Mouse (Mus musculus): Measurements from ENCODE around the gene Smco2.

The Smco2 gene

DNA sequence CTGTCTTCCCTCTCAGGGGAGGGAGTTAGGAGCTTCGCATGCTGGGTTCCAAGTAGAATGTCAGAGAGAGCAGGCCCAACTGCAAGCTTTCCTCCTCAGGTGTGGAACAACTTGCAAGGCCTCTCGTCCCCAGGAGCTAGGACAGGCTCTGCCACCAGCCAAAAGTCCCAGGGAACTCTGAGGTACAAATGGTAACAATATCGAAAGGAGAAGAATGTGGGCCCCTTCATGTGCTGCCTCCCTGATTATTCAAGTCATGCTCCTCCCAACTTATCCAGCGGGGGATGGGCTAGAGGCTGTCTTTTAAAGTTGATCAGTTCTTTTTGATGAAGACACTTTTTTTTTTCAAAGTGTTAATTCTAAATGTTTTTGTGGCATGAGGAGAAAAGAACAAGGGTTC, at the start of gene Smco2:
Gene Smco2, plus strand, starts transcription at position 55 of the 400 bp plus-strand sequence.
- DNase-seq (ENCODE audit: low spot score in 2 of 2), result no peak

- no peak for DNase-seq (ENCODE audit: low spot score in 2 of 2)
Observed at GRCm38 (mm10) chr6:146809991-146810390, 39.9 kb upstream of the Smco2 start.

GRCm38 (mm10) chr6:146813007-146813406, 36.9 kb upstream of the Smco2 start:
- DNase-seq (ENCODE audit: low spot score in 2 of 2), result no peak

GRCm38 (mm10) chr6:146820177-146820965, 29.5 kb upstream of the Smco2 start:
- DNase-seq (ENCODE audit: low spot score in 2 of 2), result no peak

DNA sequence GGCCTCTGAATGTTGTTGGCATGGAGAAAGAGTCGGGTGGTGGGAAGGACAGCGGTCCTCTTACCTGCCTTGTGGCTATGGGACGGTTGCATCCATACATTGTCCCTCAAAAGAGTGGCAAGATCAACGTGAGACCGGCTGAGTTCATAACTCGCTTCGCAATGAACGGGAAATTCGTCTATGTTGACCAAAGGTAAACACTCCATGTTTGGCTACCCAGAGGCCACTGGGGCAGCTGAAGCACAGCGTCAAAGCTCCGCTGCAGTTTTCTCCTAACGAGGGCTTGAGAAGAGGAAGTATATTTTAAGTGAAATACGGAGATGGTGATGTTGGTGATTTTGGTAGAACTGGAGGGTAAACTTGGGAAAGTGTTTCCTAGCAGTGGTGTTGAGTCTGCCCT, 27.9 kb upstream of the Smco2 start:
- DNase-seq (ENCODE audit: low spot score in 2 of 2), result no peak

DNA sequence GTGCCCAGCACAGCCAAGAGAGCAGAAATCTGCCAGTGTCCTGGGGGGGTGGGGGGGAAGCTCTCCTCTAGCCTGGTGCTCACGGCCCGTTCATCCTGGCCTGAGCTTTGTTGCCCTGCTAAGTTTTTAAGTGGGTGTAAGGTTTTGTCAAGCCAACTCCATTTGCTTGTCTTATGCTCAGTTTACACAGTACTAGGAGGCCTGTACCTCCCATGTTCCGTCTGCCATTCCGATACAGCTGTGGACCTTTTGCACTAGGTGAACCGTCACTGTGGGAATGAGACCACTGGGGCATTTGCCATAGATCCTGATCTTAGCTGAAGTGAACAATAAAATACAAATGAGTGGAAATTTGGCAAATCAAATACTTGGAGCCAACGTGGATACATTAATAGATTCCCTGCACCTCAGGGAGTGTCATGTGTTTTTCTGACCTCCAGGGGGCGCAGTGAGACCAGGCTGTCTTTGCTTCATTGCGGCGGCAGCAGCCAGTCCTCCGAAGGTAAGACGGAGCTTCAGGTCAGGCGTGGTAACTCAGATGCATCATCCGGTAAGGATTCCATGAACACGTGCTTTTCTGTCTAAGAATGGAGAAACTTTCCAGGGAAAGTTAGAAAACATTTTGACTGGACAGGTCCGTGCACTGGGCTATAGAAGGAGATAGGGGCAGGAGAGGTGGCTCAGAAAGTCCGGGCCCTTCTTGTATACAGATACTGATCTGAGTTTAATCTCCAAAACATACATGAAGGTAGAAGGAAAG, 25.0 kb upstream of the Smco2 start:
- peak; percentile 68 to 72 for DNase-seq (ENCODE audit: low spot score in 2 of 2)

DNA sequence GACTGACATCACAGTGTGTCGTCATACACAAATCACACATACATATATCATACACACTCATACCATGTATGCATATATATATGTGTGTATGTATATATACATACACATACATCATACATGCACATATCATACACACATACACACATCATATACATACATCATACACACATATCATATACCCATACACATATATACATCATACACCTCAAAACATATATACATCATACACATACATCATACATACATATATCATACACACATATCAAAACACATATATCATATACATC, 24.5 kb upstream of the Smco2 start:
- DNase-seq (ENCODE audit: low spot score in 2 of 2), result no peak

DNA sequence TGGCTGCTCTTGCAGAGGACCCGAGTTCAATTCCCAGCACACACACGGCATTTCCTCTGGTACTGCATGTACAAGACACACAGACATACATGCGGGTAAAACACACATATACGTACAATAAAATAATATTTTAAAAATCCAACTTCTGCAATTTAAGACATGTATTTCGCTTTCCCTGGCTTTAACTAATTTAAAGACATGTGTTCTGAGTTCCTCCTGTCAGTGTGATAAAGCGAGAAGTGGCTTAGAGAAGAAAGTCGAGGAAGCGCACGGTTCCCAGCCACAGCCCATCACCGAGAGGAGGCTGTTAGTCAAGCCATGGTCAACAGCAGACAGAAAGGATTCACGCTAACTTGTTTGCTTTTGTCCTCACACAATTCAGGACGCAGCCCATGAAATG, 18.6 kb upstream of the Smco2 start:
- no peak for DNase-seq (ENCODE audit: low spot score in 2 of 2)

DNA sequence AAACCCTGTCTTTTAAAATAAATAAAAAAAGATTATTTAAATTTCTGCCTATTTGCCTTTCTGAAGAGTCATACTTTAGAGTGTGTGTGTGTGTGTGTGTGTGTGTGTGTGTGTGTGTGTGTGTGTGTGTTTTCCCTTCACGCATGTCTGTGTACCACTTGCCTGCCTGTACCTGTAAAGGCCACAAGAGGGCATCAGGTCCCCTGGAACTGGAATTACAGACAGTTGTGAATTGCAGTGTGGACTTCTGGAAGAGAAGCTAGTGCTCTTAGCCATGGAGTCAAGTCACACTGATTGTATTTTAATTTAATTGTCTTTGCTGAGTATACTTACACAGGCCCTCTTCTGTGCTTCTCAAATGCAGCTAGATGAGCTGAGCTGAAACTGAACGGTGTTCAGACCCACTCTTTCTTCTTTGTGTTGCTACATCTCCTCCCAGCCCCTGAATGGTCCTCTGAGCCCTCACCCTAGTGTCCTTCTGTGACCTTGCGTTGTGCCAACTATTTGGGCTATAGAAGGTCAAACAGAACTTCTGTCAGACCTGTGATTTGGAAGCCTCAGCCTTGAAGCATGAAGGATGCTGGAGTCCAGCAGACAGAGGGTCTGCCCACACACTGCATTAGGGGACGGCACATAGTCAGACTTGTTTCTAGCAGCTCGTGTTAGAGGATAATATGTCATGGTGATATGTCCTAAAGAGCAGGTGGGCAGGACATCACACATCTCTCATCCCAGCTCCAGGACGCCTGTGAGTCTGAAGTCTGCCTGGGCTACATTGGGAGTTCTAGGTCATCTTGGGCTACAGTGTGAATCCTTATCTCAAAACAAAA, 16.2 kb upstream of the Smco2 start:
- DNase-seq (ENCODE audit: low spot score in 2 of 2), result peak; percentile 49 to 66

DNA sequence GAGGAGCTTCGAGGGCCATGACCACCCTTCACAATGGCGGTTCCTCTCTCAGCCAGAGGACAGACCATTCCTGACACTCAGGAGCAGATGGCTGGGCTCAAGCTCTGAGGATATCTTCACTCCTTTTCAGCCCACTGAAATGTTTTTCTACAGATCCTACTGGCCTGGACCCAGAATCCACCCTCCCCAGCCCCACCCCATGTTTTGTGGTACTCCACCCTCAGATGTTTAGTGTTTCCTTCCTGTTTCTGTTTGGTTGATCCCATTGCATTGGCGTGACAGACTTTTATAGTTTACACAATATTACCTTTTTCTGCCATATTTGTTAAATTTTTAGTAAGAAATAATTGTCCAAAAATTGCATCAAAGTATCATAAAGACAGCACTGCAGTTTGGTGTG, 15.6 kb upstream of the Smco2 start:
- no peak for DNase-seq (ENCODE audit: low spot score in 2 of 2)

- DNase-seq (ENCODE audit: low spot score in 2 of 2), result no peak
Observed at GRCm38 (mm10) chr6:146835784-146836183, 14.1 kb upstream of the Smco2 start.

GRCm38 (mm10) chr6:146837316-146837715, 12.6 kb upstream of the Smco2 start:
- DNase-seq (ENCODE audit: low spot score in 2 of 2), result no peak

DNA sequence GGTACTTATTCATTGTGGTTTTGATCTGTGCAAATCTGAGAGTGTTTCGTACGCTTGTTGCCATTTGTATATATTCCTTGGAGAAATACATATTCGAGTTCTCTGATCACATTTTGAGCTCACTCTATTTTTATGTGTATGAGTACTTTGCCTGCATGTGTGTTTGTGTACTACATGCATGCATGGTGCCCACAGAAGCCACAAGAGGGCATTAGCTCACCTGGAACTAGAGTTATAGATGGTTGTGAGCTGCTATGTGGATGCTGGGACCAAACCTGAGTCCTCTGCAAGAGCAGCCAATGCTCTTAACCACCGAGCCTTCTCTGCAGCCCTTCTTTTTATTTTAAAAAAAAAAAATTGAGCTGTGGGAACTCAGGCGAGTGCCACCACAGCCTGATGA, 11.5 kb upstream of the Smco2 start:
- DNase-seq (ENCODE audit: low spot score in 2 of 2), result no peak

- no peak for DNase-seq (ENCODE audit: low spot score in 2 of 2)
Observed at GRCm38 (mm10) chr6:146838863-146839262, 11.0 kb upstream of the Smco2 start.

DNA sequence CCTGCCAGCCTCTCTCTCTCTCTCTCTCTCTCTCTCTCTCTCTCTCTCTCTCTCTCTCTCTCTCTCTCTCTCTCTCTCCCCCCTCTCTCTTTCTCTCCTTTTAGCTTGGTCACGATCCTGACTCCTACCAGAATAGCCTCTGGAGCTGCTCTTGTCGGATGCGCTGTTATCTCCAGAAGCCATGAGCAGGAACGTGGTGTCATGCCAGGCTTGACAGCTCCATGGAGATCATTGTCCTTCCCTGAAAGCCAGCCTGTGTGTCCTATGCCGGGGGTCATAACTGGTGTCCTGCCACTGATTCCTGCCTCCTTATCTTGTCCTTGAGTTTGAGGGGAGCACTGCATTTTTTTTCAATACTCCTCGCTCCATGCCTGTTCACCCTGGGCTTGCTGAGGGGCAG, 5.0 kb upstream of the Smco2 start:
- DNase-seq (ENCODE audit: low spot score in 2 of 2), result no peak

- no peak for DNase-seq (ENCODE audit: low spot score in 2 of 2)
Observed at GRCm38 (mm10) chr6:146845347-146845746, 4.6 kb upstream of the Smco2 start.

DNA sequence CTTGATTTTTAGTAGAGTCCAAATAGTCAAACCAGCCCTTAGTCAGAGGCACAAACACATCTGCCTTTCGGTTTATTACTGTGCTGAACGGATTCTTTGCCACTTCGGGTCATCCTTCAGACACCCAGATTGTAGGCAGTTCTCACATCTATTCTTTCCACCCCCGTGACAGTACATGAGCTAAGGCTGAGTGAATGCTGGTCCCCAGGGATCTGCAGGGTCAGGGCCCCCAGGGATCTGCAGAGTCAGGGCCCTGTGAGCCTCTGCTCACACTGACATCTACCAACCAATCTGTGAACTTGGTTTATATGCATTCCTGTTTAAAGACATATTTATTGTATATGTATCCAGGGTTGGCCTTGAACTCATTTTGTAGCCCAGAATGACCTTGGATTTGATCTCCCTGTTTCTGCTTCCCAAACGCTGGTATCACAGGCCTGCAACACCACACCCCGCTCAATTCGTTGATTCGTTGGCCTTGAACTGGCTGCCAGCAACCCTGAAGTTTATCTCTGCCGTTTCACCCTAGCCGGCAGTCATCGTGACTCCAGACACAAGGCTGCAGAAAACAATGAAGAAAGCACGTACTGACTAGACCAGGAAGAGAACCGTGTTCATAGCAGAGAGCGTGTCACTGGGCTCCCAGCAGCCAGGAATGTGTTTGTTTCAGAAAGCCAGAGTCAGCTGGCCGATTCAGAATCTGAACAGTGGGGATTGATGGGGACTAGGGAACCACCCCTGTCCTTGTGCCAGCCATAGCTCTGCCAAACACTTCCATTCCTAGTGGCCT, 3.7 kb upstream of the Smco2 start:
- no peak for DNase-seq (ENCODE audit: low spot score in 2 of 2)

DNA sequence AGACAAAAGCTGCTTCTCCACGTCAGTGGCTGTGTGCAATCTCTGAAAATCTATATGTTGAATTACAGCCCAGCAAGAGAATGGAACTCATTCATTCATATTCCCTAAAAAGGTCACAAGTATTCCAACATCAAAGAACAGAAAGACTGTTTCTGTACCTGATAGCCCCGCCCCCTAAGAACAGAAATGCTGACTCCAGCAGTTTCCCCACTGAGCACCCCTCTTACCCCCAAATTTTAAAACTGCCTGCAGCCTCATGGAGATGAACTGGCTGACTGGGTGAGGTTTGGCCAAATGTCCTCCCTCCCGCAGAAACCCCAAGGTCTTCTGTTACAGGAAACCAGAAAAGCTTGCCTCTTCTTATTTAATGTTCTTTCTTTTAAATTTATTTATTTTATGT, 2.5 kb upstream of the Smco2 start:
- no peak for DNase-seq (ENCODE audit: low spot score in 2 of 2)

- DNase-seq (ENCODE audit: low spot score in 2 of 2), result no peak
Observed at GRCm38 (mm10) chr6:146848281-146848680, 1.6 kb upstream of the Smco2 start.

GRCm38 (mm10) chr6:146851916-146852315, 2.0 kb downstream of the Smco2 start:
- no peak for DNase-seq (ENCODE audit: low spot score in 2 of 2)

DNA sequence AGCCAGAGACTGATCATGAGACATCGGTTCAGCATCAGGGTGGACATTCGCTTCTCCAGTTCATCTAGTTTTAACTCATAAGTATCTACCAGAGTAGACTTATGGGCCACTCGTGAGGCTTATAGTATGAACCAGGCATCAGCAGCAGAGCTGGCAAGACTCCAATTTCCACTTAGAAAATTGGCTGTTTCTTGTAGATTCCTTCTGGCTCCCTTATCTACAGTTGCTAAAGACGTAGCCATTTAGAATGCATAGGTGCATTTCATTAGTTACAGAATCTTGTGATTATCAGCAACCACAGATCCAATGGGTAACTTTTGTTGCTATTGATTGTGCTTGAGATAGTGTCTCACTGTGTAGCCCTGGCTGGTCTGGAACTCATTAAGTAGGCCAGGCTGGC, 2.8 kb downstream of the Smco2 start:
- DNase-seq (ENCODE audit: low spot score in 2 of 2), result no peak

DNA sequence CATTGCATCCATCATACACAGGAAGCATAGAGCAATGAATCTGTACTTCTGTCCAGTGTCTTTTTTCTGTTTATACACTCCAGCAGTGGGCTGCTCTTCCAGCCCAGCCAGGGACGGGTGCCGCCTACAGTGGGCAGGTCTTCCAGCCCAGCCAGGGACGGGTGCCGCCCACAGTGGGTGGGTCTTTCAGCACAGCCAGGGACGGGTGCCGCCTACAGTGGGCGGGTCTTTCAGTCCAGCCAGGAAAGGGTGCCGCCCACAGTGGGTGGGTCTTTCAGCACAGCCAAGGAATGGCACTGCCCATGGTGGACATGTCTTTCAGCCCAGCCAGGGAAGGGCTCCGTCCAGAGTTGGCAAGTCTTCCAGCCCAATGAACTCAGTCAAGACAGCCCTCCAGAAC, 5.3 kb downstream of the Smco2 start:
- no peak for DNase-seq (ENCODE audit: low spot score in 2 of 2)
